8 mouse cellular contexts compared by ENCODE assay signal in genomic region chr11:84764116-84764515, GRCm38 (mm10). TPM values are rescaled to one million over a fixed set of nuclear protein-coding genes. Genes with fewer than 3 reads are reported as not detected.
DNase-seq lines count a peak whose midpoint lies in the region; ATAC-seq lines count a peak whose summit lies in the region.

No protein-coding gene starts in this region.

- H3K27ac ChIP-seq in heart, embryonic 14.5 days (replicated peaks in 1 of 2; ENCODE audit: control insufficient read depth in 1 of 2, insufficient read depth in 1 of 2, low read depth in 2 of 2, low read length in 2 of 2), result peak overlapping the region; percentile 3 to 73; a peak in 2 of 4 replicates
- H3K27ac ChIP-seq in embryonic facial prominence, embryonic 10.5 days (replicated peaks), result peak overlapping the region; percentile 48; the same call in 1 of the 2 replicates
- peak overlapping the region; percentile 45; the same call in 1 of the 2 replicates for H3K27ac ChIP-seq in hindbrain, embryonic 14.5 days
- H3K27ac ChIP-seq in midbrain, embryonic 13.5 days, result 0 out of 2 replicates have a peak overlapping the region, but pooled peaks have one; percentile 15

- H3K27me3 ChIP-seq in heart, embryonic 14.5 days (ENCODE audit: control insufficient read depth, insufficient read depth, low read length), result peaks cover 18% of the 10 kb centered on the region; the same call in 1 of the 2 replicates
- H3K27me3 ChIP-seq in embryonic facial prominence, embryonic 10.5 days (replicated peaks; ENCODE audit: low read depth, poor library complexity, severe bottlenecking), result peaks cover 96% of the 10 kb centered on the region
- H3K27me3 ChIP-seq in hindbrain, embryonic 14.5 days (ENCODE audit: control insufficient read depth, insufficient read depth, low read length), result no peaks in the 10 kb centered on the region
- H3K27me3 ChIP-seq in midbrain, embryonic 13.5 days, result peaks cover 30% of the 10 kb centered on the region

- H3K4me3 ChIP-seq in heart, embryonic 14.5 days (ENCODE audit: control insufficient read depth in 1 of 2, insufficient read depth in 1 of 2, low read depth in 1 of 2, low read length in 2 of 2), result peak overlapping the region in 1 of 2 experiments; percentile 23; a peak in 2 of 4 replicates
- H3K4me3 ChIP-seq in embryonic facial prominence, embryonic 10.5 days, result peak overlapping the region; percentile 43
- H3K4me3 ChIP-seq in hindbrain, embryonic 14.5 days (replicated peaks; ENCODE audit: low read length), result no peak overlapping the region
- H3K4me3 ChIP-seq in midbrain, embryonic 13.5 days (replicated peaks), result no peak overlapping the region

- no peaks in the 10 kb centered on the region for H3K36me3 ChIP-seq in heart, embryonic 14.5 days (ENCODE audit: control insufficient read depth, insufficient read depth, low read length)
- H3K36me3 ChIP-seq in embryonic facial prominence, embryonic 10.5 days (replicated peaks), result no peaks in the 10 kb centered on the region
- no peaks in the 10 kb centered on the region for H3K36me3 ChIP-seq in hindbrain, embryonic 14.5 days (replicated peaks; ENCODE audit: control insufficient read depth, insufficient read depth)
- H3K36me3 ChIP-seq in midbrain, embryonic 13.5 days, result no peaks in the 10 kb centered on the region

- peaks cover 16 to 18% of the 10 kb centered on the region in 2 experiments; a peak in 3 of 4 replicates for H3K4me1 ChIP-seq in heart, embryonic 14.5 days (ENCODE audit: control insufficient read depth in 2 of 2, insufficient read depth in 2 of 2, low read length in 2 of 2)
- H3K4me1 ChIP-seq in embryonic facial prominence, embryonic 10.5 days, result peaks cover 48% of the 10 kb centered on the region
- peaks cover 57% of the 10 kb centered on the region for H3K4me1 ChIP-seq in hindbrain, embryonic 14.5 days (replicated peaks; ENCODE audit: control insufficient read depth, insufficient read depth, low read length)
- H3K4me1 ChIP-seq in midbrain, embryonic 13.5 days (replicated peaks), result peaks cover 64% of the 10 kb centered on the region

- no peak for DNase-seq in heart, postnatal 4 days
- DNase-seq in embryonic facial prominence, embryonic 10.5 days (ENCODE audit: low spot score), result no peak
- no peak for DNase-seq in hindbrain, embryonic 14.5 days (ENCODE audit: low spot score)
- no peak for DNase-seq in urinary bladder, postnatal 36 days (ENCODE audit: low spot score in 2 of 2)
- no peak for DNase-seq in spleen, adult 18-20 months
- no peak for DNase-seq in frontal cortex, postnatal 36 days (ENCODE audit: low spot score in 2 of 2)

- H3K4me2 ChIP-seq in heart, embryonic 14.5 days (ENCODE audit: low read length), result peak overlapping the region; percentile 62
- H3K4me2 ChIP-seq in hindbrain, embryonic 14.5 days (replicated peaks), result peak overlapping the region; percentile 38; the same call in 1 of the 2 replicates
- H3K4me2 ChIP-seq in midbrain, embryonic 13.5 days (replicated peaks), result peak overlapping the region; percentile 36

- peak overlapping the region; percentile 59 for H3K9ac ChIP-seq in heart, embryonic 14.5 days (ENCODE audit: low read length)
- H3K9ac ChIP-seq in hindbrain, embryonic 14.5 days, result no peak overlapping the region
- 0 out of 2 replicates have a peak overlapping the region, but pooled peaks have one; percentile 41 for H3K9ac ChIP-seq in midbrain, embryonic 13.5 days (replicated peaks)

- ATAC-seq in heart, embryonic 14.5 days (ENCODE audit: insufficient number of reproducible peaks, insufficient read depth, low FRiP score, low read depth), result no peak
- ATAC-seq in hindbrain, embryonic 14.5 days (ENCODE audit: low FRiP score), result no peak
- ATAC-seq in midbrain, embryonic 13.5 days, result no peak

- H3K9me3 ChIP-seq in heart, embryonic 14.5 days (ENCODE audit: control insufficient read depth, low read length), result no peaks in the 10 kb centered on the region
- no peaks in the 10 kb centered on the region for H3K9me3 ChIP-seq in embryonic facial prominence, embryonic 10.5 days
- H3K9me3 ChIP-seq in hindbrain, embryonic 14.5 days (ENCODE audit: control insufficient read depth, low read length), result no peaks in the 10 kb centered on the region
- H3K9me3 ChIP-seq in midbrain, embryonic 13.5 days, result no peaks in the 10 kb centered on the region

- WGBS in heart, embryonic 14.5 days, result 27% methylated on average over 7 of the region's 8 CpGs
- 19% methylated on average over 8 of the region's 8 CpGs for WGBS in embryonic facial prominence, embryonic 10.5 days
- 12% methylated on average over 7 of the region's 8 CpGs for WGBS in hindbrain, embryonic 14.5 days
- 24% methylated on average over 8 of the region's 8 CpGs for WGBS in midbrain, embryonic 13.5 days

RNA-seq across cellular contexts. Expression of gene Mrm1, which starts 55.2 kb away (rescaled TPM):
- 17.5 and 20.5 TPM in 2 replicates for polyA plus RNA-seq in heart, embryonic 14.5 days (2014; fragmentation: Nextera tagmentation; extraction: Ambion mirVana)
- 10 to 100 TPM; 11.9 to 12.8 TPM for total RNA-seq in heart, postnatal 4 days (2021)
- polyA plus RNA-seq in embryonic facial prominence, embryonic 10.5 days (2016; fragmentation: Nextera tagmentation; extraction: Ambion mirVana), result 10.0 and 12.0 TPM in 2 replicates
- polyA plus RNA-seq in hindbrain, embryonic 14.5 days (2014; fragmentation: Nextera tagmentation; extraction: Ambion mirVana), result 12.2 and 16.0 TPM in 2 replicates
- polyA plus RNA-seq in midbrain, embryonic 13.5 days (2015; fragmentation: Nextera tagmentation; extraction: Ambion mirVana), result 8.5 and 10.7 TPM in 2 replicates
